Mouse (Mus musculus) stomach, adult 2 months (tissue): Measurements from ENCODE around the gene Susd4. TPM values are rescaled to one million over a fixed set of nuclear protein-coding genes. Genes with fewer than 3 reads are reported as not detected.

ENCODE experiments used
- polyA plus RNA-seq: library from polyadenylated mRNA; depleted of rRNA; stranded (reverse); fragments of >200 nt; gene quantifications from 2 replicates; pipeline ENCODE4 v1.2.3, GENCODE M21; 2012; rRNA removed

The Susd4 gene
- 0.66 and 0.75 TPM in 2 replicates for polyA plus RNA-seq

GRCm38 (mm10) chr1:182763716-182764461 lies at the start of gene Susd4:
Gene Susd4, plus strand, starts transcription at chr1:182763860.

DNA sequence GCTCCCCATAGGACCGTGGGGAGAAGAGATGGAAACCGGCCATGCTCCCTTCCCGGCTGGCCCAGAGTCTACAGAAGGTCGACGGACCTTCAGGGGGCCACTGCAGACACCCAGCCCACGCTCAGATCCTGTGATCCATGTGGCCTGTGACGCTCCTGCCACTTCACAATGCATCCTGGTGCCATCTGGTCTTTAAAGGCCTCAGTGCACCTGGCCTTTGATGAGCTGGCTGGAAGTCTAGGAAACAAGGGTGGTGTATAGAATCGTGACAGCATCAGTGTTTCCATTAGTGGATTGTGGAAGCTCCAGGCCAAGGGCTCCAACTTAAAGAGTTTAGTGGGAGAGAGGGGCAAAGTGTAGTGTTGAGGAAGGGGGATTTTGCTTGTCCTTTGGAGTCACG lies 14.6 kb upstream of the Susd4 start, which contains the start of gene Ccdc185:
Gene Ccdc185 (minus strand): TSS at position 101 of the 400 bp plus-strand sequence.

Other genes with a start within 250 kb of the Susd4 start
- gene Capn2, start 246.3 kb upstream of the Susd4 start, polyA plus RNA-seq = 11.0 and 12.8 TPM in 2 replicates
- gene Capn8, start 198.9 kb upstream of the Susd4 start, polyA plus RNA-seq = 11.6 and 16.1 TPM in 2 replicates
- gene Ccdc185, start 14.7 kb upstream of the Susd4 start, polyA plus RNA-seq = not detected in 2 replicates
- gene Tlr5, start 190.9 kb downstream of the Susd4 start, polyA plus RNA-seq = 0.22 and 0.36 TPM in 2 replicates